Mouse (Mus musculus) adrenal gland, postnatal 14 days (tissue): ENCODE measurements around the gene Mical2. TPM values are rescaled to one million over a fixed set of nuclear protein-coding genes. Genes with fewer than 3 reads are reported as not detected.

Experiments
- DNase-seq: peaks from one replicate; pipeline ENCODE4 v3.0.0; 2021; ENCODE audit warnings: mixed read lengths
- total RNA-seq: library from RNA; stranded (reverse); gene quantifications from 2 replicates; pipeline ENCODE4 v1.2.3, GENCODE M21; 2021

The Mical2 gene
- total RNA-seq, 1 experiment from 2014 or later = 16.5 TPM

DNA sequence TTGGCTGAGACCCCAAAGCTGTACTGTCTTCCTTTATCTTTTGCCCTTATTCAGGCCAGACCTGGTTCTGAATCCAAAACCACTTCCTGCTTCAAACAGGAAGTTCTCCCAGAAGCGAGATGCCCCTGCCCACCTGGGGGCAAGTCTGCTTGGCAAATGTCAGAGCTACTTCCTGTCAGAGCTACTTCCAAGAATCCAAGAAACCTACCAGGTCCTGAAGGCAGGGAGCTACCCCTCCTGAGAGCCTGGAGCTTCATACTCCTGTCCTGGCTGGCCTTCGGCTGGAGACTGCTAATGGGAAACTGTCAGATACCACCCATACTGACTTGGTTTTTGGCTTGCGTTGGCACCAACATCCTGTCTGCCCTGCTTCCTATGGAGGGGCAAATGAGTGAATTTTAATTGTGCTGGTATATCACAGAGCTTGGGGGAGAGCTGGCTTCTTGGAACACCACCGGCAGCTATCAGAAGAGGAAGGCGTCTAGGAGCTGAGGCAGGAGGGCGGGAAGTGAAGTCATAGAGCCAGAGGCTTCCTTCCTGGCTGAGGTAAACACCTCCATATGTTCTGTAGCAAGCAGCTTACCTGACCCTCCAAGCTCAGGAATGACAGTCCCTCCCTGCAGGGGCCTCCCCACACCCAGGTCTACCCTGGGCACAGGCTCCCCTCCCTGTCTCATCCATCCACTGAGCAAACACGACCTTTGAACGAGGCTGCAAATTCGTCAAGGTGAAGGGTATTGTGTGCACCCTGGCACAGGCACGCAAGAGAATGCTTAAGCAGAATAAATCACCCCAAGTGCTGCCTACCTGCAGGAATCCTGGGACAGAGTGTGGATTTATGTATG is 17.1 kb upstream of the Mical2 start:
- no peak for DNase-seq

DNA sequence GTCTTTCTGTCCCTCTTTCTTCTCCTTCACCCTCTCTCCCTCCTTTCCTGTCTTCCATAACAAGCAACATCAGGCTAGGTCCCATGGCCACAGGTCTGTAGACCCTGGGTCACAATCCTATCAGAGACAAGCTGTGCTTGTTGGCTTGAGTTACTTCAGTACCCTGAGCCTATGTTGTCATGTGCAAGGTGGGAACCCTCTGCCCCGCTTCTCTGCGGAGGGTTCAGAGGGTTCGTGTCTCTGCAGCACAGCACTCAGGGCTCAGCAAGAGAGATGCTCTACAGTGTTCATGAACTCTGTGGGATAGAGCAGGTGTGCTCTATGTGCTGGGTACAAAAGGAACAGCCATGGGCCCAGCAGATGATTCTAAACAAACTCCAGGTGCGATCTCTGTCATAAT is 16.0 kb upstream of the Mical2 start:
- DNase-seq = no peak

DNA sequence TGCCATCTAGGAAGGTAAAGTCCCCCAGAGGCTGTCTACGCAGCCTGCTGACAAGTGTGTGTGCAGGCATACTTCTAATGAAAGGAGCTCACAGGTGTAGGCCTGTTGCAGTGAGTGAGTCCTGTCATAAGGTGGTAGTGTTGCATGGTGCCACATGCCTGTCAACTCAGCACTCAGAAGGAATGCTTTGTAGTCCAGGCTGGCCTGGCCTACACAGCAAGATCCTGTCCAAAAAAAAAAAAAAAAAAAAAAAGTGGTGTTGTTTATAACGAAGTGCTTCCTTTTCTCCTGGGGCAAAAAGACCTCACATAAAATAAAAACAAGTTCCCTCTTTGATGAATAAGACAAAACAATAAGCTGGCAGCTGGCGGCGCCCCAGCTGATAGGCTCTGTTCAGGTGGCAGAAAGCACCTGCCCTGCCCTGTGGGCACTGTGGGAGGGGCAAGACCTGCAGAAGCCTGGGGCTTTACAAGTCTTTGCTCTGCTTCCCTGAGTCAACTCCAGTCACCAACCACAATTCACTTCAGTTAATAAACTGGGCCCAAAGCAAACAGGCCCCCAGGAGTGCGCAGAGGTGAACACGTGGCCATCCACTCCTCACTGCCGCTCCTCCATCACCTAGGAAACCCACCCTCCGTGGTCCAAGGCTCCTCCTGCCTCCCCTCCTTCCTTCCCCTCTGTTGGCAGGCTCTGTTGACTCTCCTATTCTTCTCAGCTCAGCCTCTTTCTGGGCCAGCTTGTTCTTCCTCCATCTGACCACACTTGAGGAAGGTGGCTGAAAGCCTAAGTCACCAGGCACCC is 12.5 kb upstream of the Mical2 start:
- DNase-seq = no peak

DNA sequence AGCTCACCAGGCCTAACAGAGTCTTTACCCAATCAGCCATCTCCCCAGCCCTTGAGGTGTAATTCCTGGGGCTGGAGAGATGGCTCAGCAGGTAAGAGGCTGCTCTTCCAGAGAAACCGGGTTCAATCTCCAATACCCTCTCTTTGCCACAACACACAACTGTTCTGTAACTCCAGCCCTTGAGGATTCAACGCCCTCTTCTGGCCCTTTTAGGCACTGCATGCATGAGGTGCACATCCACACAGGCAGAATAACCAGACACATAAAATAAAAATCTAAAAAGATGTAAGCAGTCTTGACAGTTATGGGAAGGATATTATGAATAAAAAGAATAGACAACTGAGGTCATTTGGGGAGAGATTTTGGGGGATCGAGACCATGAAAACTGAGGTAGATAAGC is 9.8 kb upstream of the Mical2 start:
- DNase-seq = no peak

DNA sequence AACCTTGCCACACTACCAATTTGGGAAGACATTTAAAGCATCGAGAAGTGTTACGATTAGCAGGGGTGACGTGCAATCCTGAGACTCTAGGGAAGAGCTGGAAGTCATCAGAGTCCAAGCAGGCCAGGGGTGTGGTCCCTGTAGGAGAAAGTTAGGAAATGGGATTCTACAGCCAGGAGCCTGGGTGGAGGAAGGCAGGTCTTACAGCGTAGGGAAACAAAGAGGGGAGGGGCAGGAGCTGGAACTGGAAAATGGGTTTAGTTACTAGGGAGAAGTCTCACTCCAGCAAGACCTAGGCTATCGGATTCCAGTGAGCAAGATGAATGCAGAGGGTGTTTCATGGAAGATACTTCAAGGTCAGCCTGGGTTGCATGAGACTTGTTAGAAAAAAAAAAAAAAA is 8.9 kb upstream of the Mical2 start:
- DNase-seq = peak; percentile 38

DNA sequence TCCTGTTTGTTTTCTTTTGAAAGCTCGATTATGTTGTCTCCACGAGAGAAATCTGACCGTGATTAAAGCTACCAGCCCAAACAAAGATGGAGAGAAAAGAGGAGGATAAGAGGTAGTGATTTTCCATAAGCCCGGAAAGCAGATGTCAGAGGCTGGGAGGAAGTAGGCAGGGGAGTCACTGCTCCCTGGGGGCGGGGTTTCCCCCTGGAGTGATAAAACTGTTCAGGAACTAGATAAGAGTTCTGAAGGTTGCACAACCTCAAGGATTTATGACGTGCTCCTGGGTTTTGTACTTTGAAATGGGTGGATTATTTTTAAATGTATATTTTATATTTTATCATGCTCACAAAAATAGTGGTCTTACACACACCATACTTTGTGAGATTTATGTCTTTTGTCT is 8.4 kb upstream of the Mical2 start:
- peak; percentile 88 for DNase-seq

DNA sequence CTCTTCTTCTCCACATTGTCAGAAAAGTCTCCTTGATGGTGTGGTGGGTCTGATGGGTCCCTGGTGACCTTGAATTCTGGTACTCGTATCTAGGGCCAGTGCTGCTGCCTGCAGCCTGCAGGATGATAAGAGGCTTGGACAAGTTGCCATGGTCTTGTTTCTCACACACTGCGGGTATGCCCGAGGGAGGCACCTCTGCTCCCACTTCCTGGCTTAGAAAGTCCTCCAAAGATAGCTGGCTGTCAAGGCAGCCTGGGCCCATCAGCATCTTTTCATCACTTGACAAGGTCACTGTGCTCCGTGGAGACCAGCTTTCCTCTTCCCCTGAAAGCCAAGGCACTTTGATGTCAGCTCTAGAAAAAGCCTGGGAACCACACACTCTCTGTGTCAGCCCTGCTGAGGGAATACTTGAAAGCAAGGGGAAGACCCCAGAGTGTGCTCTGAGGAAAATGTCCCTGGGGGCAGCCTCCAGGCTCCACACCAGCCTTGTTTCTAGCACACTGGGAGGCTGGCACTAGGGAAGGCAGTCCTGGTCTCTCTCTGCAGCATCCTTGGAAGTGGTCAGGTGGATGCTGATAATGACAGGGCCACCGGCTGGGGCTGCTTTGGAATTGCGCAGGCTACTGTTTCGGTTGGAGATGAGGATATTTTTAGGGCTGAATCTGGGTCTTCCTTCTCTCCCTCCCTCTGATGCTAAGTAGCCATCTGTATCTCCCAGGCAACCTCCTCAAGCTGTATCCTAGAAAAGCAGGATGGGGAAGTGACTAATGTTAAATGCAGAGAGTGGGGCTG is 2.7 kb upstream of the Mical2 start:
- DNase-seq = no peak

DNA sequence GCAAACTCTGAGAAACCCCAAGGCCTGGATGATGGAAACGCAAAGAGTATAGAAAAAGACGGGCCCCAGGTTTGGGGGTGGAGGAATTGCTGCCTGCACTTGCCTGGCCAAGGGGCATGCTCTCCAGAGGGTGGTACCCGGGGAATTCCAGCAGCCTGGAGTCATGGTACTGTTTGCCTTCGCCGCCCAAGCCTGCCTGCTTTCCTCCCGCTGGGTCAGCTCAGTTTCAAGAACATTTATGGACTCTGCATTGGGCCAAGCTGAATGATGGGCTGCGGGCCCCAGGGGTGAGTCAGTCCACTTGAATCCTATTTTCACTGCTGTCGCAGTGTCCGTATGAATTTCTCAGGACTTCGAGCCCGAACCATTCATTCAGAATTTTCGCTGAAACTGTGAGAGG is 802 bp upstream of the Mical2 start:
- DNase-seq = no peak

DNA sequence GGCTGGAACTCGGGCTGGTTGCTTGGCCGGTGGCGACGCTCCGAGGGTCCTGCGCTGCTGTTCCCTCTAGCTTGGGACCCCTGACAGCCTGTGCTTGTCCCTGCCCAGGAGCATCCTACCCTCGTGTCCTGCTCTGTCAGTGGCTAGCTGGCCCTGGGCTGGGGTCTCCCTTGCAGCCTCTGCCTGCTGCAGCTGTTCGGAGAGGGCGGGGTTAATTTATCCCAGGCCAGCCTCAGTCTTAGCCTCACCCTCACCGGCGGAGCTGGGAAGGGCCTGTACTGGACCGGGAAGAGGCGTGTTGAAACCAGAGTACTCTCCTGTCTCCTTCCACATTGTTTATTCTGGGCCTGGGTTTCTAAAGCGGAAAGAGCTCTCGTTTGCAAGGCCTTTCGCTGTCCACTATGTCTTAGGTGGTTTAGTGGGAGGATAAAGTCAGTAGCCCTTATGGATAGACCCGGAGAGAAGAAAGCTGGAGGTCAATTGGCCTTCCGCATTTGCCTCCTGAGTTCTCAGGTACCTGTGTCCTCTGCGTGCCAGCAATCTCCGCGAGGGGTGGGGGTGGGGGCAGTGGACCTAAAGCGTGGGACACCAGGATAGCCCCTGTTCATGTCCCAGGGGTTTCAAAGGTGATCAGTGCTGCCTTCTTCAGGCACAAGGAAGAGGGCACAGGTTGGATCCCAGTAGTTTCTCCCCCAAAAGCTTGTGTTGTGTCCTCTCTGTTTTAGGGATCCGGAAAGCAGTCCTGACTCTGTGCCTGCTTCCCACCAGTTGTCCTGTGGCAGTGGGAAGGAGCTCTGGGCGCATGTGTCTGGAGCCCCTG is 1.0 kb downstream of the Mical2 start:
- peak; percentile 50 for DNase-seq

DNA sequence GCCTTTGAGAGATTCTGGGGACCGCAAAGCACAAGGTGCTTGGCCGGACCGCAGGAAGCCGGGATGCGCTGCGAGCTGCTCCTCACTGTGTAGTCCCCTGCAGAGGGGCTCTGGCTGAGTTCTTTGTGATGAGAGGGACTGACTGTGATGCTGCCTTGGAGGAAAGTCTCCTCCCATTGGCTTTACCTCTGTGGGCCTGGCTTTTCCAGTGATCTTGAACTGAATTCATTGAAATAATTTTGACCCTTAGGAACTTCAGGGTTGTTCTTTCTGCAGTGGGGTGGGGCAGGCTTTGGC is 1.6 kb downstream of the Mical2 start:
- no peak for DNase-seq

DNA sequence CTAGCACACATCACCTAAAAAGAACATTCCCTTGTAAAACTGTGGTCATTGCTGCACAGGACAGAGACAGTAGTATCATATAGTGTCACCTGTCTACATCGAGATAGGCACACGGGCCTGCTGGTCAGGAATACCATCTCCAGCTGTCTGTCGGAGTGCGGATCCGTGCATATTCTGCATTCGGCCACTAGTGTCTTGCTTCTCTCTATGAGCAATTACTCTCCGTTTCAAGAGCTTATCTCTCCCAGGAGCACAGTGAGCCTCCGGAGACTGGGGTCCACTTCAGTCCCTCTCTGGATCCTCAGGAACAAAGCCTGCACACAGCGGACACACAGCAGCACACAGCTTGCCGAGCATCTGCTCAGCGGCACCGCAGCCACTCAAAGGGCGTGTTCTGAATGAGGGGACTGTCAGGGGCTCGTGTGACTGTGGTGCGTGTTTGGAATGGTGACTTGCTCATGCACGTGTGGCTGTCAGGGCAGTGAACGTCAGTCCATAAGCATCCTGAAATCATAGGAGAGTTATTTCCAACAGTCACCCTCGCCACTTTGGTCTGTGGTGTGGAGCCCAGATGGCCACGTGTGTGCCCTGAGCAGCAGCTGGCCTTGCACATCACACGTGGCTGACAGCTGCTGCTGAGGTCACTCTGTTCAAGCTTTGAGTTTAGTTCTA is 3.3 kb downstream of the Mical2 start:
- DNase-seq = peak; percentile 66

DNA sequence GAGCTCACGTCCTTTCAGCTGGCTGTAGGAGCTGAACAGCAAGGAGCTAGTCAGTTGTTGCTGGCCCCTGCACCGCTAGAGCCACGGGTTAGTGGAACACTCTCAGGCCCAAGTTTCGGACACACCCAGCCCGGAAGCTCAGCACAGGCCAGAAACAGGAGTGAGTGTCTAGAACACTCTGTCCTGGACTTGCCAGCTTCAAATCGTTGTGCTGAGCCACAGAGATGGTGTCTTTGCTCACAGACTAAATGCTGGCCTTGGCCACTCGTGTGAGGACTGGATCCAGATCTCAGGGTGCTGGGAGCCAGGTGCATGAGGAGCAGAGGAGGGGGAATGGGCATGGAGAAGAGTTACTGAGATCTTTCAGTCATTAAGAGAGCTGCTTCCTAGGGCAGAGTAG is 6.1 kb downstream of the Mical2 start:
- no peak for DNase-seq

DNA sequence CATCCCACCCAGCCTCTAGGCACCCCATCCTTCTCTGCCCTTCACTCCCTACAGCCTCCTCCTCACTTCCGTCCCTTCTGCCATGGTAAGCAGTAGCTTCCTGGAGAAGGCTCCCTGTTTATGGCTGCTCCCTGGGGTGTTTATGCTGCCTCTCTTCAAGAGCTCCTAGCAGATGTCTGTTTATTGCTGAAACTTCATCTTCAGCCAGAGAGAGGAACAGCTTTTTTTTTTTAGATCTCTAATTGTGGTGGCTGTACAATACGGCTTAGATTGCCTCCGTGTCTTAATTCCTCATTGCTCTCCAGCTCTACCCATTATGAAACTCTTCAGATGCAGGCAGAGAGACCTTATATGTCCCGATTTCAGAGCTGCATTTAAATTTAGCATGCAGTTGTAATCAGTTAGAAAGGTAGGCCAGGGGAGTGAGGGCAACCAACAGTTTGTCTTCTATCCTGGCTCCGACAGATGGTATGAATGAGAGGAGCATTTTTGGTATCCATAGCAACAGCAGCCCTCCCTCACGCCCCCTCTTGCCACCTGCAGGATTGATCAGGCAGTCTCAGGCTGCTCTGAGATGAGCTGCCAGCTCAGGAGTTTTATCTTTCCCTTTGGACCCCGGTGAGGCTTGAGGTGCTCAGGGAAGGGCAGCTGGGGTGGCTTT is 7.8 kb downstream of the Mical2 start:
- DNase-seq = no peak

DNA sequence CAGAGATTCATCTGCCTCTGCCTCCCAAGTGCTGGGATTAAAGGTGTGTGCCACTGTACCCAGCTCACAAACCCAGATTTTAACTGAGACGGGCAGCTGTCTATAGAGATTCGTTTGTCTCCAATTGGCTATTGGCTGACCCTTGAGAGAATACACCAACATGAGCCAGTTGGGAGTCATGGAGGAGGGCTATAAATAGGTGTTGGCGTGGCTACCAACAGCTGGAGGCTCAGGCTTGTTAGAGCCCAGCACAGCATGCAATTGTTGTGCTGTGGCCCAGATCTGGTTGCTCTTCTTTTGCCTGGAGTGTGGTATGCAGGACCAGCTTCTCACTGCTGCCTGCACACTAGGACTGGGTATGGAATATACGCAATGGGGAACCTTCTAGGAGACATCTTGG is 8.8 kb downstream of the Mical2 start:
- DNase-seq = no peak

DNA sequence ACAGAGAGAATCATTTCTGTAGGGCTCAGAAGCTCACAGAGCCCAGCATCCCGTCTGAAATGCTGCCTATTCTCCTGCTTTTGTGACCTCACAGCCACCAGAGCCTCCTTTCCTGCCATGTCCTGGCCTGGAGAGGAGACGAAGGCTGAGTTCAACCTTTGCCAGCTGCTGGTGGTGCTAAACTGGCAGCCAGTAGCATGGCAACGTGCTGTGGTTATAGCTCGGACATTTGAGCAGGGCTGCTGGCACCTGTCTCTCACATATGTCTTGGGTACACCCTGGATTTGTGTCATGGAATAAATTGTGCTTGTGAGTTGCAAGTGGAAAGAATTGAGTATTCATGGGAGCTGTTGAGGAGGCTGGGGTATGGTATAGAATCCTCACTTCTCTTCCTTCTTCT is 9.8 kb downstream of the Mical2 start:
- no peak for DNase-seq

DNA sequence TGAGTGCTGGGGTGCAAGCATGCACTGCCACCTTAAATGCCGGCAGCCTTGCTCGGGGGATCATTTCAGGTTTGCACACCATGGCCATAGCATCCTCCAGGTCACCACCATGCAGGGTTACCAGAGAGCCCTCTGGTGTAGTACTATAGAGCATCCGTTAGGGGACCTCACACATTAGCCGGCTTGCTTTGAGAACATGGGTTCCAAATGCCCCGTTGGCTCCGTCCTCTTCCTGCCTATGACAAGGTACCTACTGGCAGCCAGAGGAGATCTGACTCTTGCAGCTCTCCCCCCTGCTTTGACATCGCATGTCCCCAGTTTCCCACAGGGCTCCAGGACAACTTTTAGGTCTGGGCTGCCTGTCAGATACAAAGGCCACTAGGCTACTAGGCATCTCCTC is 11.6 kb downstream of the Mical2 start:
- DNase-seq = no peak

DNA sequence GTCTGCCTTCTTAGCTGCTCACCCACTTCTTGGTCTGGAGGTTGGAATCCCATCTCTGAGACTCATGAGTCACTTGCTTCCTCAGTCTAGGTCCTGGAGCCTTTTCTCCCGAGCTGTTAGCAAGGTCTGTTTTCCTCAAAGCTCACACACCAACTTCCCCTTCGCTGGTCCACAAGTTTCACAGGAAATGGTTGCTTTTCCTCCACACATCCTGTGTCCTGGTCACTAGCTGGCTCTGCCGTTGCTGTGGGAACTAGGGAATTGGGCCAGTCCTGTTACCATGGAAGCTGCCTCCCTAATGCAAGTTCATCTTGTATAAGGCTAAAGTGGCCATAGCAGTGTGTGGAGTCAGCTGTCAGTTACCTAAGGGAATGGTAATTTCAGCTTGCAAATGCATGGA is 12.2 kb downstream of the Mical2 start:
- DNase-seq = no peak

DNA sequence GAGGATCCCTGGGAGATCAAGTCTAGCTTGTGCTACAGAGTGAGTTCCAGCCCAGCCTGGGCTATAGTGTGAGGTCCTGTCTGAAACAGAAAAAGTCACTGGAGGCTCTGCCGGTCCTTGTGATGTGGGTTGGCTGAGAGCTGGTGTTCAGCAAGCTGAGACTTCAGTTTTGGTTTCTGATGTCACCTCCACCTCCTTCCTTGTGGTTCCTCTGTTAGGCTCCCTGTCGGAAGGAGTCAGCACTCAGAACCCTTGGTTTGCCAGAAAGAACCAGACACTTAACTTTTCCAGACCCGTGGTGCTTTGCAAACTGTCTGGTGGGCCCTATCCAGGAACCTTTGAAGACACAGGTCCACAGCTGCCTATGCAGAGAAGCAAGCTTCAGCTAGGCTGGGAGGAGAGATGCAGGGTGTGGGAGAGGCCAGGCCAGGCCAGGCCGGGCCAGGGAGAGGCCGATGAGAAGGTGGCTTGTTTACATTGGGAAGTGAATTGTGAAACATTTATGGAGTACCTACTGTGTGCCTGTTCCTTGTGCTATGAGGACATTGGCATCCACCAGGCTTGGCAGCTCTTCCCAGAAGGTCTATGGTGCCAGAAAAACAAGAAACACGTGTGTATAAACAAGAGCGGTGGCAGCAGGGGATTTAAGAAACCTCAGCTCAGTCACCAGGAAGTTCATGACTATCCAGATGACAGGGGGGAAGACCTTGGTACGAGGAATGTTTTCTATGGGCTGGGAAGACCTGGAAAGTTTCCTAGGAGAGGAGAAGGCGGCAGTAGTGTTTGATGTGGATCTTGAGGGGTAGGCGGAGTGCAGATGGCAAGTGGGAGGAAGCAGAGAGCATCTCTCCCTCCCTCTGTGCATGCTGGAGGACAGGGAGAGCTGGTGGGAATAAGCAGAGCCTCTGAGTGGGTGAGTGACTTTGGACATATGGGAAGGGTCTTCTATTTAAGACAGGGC is 13.4 kb downstream of the Mical2 start:
- DNase-seq = no peak

DNA sequence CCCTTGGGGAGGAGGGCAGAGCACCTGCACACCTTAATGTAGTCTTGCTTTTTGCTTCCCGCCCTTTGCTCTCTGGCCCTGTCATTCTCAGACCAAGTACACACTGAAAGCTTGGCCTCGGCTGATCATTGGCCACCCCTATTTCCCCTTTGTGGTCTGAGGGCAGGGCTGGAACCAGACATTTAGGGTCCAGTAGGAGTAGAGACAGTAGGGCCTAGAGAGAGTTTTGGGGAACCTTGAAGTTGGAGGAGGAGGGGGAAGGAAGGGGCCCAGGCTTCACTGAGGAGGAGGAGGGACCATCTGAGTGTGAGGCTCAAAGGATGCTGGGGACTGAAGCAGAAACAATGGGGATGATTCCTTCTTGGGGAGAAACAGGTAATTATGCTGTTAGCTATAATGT is 15.1 kb downstream of the Mical2 start:
- DNase-seq = no peak
